Mouse (Mus musculus) natural killer cell, adult 2 months (primary cell): ENCODE results near the gene Fbxl7.

Experiments
- DNase-seq, 2 experiments: peaks; one replicate each; pipeline ENCODE4 v3.0.0; 2022; ENCODE audit warnings: low spot score in 2 of 2

The Fbxl7 gene

GRCm38 (mm10) chr15:26701949-26702675 is 193.3 kb downstream of the Fbxl7 start:
- no peak for DNase-seq

- DNase-seq = no peak
Measured at GRCm38 (mm10) chr15:26693075-26693474, 202.3 kb downstream of the Fbxl7 start.

DNA sequence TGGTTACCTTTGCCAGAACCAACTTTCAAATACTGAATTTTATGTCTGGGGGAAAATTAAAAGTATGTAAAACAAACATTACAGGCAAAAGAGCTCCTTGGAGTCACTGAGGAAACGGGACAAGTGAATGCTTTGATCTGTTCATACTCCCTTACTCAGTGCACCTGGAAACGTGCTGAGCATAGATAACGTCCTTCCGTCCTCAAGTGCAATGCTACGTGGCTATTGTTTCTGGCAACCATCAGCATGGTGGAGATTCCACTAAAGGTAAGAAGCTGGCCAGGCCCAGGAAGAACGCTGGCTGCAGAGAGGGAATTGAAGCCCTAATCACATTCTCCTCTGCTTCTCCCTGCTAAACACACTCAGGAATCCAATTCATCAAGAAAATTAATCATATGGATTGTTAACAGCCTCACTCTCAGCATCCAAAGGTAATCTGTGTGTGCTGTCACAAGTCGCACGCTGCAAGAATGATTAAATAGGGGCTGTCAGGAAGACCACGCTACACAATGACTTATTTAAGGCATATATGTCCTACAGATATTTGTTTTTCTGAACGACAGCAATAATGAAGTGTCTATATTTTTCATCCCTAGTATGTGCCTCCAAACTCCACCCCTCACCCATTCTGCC is 206.8 kb downstream of the Fbxl7 start:
- DNase-seq = no peak

DNA sequence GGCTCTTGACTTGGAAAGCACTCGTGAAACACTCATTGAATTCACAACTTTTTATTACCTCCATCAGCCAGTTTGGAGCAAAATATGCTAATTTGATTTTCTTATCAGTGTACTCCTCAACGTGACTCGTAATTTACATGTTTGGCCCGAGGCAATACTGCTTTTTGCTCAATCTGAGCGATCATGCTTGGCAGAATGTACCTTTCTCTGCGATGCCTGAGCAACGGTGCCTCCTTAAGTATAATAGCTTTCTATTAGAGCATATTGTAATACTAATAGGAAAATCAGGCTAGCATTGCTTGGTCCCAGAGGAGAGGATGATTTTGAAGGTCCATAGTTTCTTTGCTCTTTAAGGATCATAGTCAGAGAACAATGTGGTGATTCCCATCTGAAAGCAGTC is 207.7 kb downstream of the Fbxl7 start:
- DNase-seq = no peak

DNA sequence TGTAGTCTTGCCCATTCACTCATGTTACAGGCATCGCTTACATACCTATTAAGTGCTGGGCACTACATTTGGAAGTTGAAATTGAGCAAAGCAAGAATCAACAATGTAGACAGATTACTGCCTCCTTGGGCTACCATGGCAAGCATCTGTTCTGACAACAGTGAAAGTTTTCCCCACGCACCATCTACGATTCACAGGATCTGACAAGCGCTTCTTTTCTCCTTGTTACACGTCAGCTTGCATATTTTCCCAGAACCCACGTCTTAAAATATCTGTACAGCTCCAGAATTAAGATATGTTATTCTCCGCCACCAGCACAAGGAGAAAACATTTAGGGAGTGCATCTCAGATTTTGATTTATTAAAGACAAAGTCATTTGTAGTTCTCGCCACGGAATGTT is 213.1 kb downstream of the Fbxl7 start:
- DNase-seq = no peak

- DNase-seq = no peak
Measured at GRCm38 (mm10) chr15:26673239-26673859, 222.0 kb downstream of the Fbxl7 start.

GRCm38 (mm10) chr15:26654988-26655387 is 240.4 kb downstream of the Fbxl7 start:
- no peak for DNase-seq

GRCm38 (mm10) chr15:26642563-26642962 is 252.8 kb downstream of the Fbxl7 start:
- DNase-seq = no peak

DNA sequence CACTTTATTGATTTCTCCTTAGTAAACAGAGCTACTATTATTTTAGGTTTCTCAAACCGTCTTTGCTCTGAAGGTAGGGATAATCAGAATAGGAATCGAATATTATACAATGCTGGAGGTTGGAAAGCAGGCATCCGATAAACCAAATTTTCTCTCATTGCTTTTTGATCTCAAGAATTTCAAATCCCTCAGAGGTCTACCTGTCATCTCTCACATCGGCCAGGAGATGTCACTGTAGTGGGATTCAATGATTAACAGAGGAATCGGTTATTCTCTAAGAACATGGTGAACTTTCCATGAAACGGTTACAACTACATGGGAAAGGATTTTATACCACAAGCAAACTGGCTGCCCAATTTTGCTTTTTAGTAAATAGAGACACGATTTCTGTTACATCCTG is 255.7 kb downstream of the Fbxl7 start:
- DNase-seq = no peak

DNA sequence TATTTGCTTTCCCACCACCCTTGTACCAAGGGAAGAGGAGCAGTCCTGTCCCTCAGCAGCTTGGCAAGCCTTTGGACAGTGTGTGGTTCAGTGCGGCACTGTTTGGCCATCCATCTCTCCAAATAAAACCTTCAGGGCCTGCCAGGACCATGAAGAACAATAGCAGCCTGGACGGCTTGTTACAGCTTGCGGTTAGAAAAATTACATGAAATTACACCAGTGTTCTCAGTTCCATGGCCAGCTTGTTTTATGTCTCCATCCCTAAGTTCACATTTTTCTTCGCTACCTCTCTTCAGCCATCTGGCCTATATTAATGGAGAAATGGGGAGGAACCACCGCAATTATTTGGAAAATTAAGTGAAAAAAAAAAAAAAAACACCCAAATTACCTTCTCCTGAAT is 259.8 kb downstream of the Fbxl7 start:
- DNase-seq = no peak

GRCm38 (mm10) chr15:26628181-26628580 is 267.2 kb downstream of the Fbxl7 start:
- DNase-seq = no peak

DNA sequence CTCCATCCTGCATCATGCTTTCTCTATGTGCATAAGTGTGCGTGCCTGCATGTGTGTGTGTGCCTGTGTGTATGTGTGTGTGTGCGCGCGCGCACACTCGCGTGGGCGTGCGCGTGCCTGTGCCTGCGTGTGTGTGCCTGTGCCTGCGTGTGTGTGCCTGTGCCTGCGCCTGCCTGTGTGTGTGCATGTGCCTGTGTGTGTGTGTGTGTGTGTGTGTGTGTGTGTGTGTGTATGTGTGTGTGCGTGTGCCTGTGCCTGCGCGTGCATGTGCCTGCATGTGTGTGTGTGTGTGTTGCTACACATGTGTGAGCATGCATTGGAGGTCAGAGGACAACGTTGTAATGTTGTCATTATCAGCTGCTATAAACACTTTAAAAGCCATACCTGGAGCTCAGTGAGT is 272.1 kb downstream of the Fbxl7 start:
- DNase-seq = no peak

- DNase-seq = no peak
Measured at GRCm38 (mm10) chr15:26620279-26620678, 275.1 kb downstream of the Fbxl7 start.

GRCm38 (mm10) chr15:26619221-26619620 is 276.2 kb downstream of the Fbxl7 start:
- DNase-seq = no peak

GRCm38 (mm10) chr15:26596239-26596638 is 299.1 kb downstream of the Fbxl7 start:
- DNase-seq = no peak

- DNase-seq = no peak
Measured at GRCm38 (mm10) chr15:26579947-26580709, 315.3 kb downstream of the Fbxl7 start.

DNA sequence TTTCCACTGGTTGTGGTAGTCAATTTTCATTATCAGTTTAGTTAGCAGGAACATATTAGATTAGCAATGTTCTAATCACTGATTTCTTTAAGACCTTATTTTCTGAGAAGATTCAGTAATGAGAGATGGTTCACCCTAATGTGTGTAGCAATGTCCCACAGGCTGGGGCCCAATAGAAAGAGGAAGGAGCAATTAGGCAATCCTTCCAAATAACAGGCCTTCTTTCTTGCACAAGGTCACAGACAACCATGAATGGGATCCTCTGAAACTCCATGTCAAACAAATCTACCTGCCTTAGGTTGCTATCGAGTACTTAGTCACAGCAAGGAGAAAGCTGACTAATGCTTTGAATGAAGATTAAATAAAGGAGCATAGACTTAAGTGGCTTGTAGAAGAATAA is 316.9 kb downstream of the Fbxl7 start:
- DNase-seq = no peak

DNA sequence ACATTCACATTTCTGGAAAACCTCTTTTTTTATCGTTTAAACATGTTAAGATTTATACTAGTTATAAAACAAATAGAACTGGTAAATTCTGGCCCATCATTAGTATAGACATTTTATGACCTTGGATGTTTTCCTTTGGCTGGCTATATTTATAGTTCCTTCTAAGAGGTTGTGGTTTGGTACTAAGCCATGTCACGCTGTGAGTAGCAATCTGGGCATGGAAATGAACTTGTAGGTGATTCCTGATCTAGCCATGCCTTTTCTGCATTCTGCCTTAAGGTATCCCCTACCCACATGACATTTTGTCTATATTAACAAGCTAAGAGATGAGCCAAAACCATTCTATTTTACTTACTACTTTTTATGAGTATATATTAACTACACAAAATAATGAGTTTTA is 329.3 kb downstream of the Fbxl7 start:
- DNase-seq = no peak

DNA sequence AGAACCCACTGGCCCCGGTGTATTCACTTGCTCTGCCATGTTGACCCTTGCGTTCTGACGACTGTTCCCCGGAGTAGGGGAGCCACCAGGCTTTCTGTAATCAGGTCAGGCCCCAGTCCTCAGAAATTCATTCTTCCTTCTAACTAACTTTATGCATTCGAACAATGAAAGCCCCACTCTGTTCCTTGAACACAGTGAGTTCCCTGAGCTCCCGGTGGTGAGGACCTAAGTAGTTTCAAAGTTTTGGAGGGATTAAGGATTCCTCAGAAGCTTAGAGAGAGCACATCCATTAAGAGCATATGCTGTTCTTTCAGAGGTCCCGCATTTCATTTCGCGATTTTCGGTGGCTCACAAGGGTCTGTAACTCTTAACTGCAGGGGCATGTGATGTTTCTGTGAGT is 341.8 kb downstream of the Fbxl7 start:
- no peak for DNase-seq

- no peak for DNase-seq
Measured at GRCm38 (mm10) chr15:26533997-26534700, 361.2 kb downstream of the Fbxl7 start.

DNA sequence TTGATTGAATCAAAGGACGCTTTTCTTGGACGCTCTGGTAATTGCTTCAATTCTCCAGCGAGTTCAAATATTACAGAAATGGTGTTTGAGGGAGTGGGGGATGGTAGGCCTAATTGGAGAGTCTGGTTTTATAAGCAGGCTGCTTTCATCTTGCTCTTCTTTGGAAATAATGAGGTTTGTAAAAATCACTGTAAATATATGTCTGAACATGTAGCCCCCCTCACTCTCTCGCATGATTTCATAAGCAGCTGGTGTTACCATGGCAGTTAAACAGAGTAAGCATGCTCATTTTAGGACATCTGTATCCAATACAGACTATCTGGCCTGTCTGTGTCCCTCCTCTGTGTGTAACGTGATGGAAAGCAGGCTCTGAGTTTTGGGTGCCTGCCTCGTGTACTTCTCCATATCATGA is 376.2 kb downstream of the Fbxl7 start:
- DNase-seq = no peak

DNA sequence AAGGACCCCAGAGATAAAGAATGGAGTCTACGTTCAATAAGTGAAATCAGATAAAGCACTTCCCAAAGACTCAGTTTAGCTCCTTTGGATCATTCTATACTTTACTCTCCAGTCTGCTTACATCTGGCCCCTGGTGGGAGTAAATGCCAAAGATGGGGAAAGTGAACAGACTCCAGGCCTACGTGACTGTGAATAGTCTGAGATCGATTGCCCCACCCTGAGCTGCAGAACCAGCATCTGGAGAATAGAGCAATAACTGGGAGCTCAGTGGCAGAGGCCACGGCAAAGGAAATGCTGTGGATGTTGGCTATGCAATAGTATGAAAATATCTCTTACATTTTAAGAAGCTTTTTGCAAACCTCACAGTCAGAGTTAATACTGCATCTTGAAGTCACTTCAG is 394.4 kb downstream of the Fbxl7 start:
- no peak for DNase-seq
